Mouse (Mus musculus) testis, postnatal 14 days (tissue): Measurements from ENCODE around the gene Xcr1.

Experiments used
- DNase-seq: peaks from one replicate; pipeline ENCODE4 v3.0.0; 2021; ENCODE audit warnings: low spot score

The Xcr1 gene

GRCm38 (mm10) chr9:123861929-123862328 lies at the start of gene Xcr1:
TSS of gene Xcr1 (minus strand) at chr9:123862029.
- DNase-seq, result no peak

- no peak for DNase-seq
These were observed 10.2 kb upstream of the Xcr1 start for GRCm38 (mm10) chr9:123872049-123872448.

GRCm38 (mm10) chr9:123869167-123869784 lies 7.4 kb upstream of the Xcr1 start:
- no peak for DNase-seq

- DNase-seq, result no peak
These were observed 1.8 kb upstream of the Xcr1 start for GRCm38 (mm10) chr9:123863641-123864040.

GRCm38 (mm10) chr9:123862895-123863616 lies 1.2 kb upstream of the Xcr1 start:
- DNase-seq, result no peak

GRCm38 (mm10) chr9:123856836-123857235 lies 5.0 kb downstream of the Xcr1 start:
- DNase-seq, result no peak

GRCm38 (mm10) chr9:123852449-123853390 lies 9.1 kb downstream of the Xcr1 start:
- DNase-seq, result no peak

- DNase-seq, result peak; percentile 97
These were observed 9.9 kb downstream of the Xcr1 start, which contains the start of gene Fyco1 for GRCm38 (mm10) chr9:123851713-123852448. TSS of gene Fyco1 (minus strand) at chr9:123851899.

GRCm38 (mm10) chr9:123851062-123851712 lies 10.6 kb downstream of the Xcr1 start:
- peak; percentile 71 for DNase-seq

GRCm38 (mm10) chr9:123850705-123851061 lies 11.1 kb downstream of the Xcr1 start:
- peak; percentile 35 for DNase-seq

GRCm38 (mm10) chr9:123849976-123850695 lies 11.7 kb downstream of the Xcr1 start:
- no peak for DNase-seq

- DNase-seq, result no peak
These were observed 15.3 kb downstream of the Xcr1 start for GRCm38 (mm10) chr9:123846490-123846889.

GRCm38 (mm10) chr9:123845120-123845519 lies 16.7 kb downstream of the Xcr1 start:
- no peak for DNase-seq

GRCm38 (mm10) chr9:123844468-123844867 lies 17.4 kb downstream of the Xcr1 start:
- DNase-seq, result no peak

GRCm38 (mm10) chr9:123840243-123840642 lies 21.6 kb downstream of the Xcr1 start:
- DNase-seq, result no peak

- no peak for DNase-seq
These were observed 26.0 kb downstream of the Xcr1 start for GRCm38 (mm10) chr9:123835851-123836250.

GRCm38 (mm10) chr9:123828916-123829315 lies 32.9 kb downstream of the Xcr1 start:
- no peak for DNase-seq

- DNase-seq, result no peak
These were observed 35.2 kb downstream of the Xcr1 start for GRCm38 (mm10) chr9:123826631-123827030.

- no peak for DNase-seq
These were observed 43.2 kb downstream of the Xcr1 start for GRCm38 (mm10) chr9:123818601-123819000.

GRCm38 (mm10) chr9:123815996-123816395 lies 45.8 kb downstream of the Xcr1 start:
- no peak for DNase-seq

- DNase-seq, result no peak
These were observed 46.4 kb downstream of the Xcr1 start for GRCm38 (mm10) chr9:123815444-123815843.
